Mouse (Mus musculus): ENCODE data around the gene Pbld2. TPM values are rescaled to one million over a fixed set of nuclear protein-coding genes. Genes with fewer than 3 reads are reported as not detected.

Pbld2 gene
- polyA plus RNA-seq, 1 experiment from 2014 or later, result 1.1 TPM

Other genes starting within 250 kb of the Pbld2 start
- 113 and 118 TPM in 2 replicates for gene Ccar1, start 232.0 kb upstream of the Pbld2 start, polyA plus RNA-seq (2015; fragmentation: Nextera tagmentation; extraction: Ambion mirVana)
- gene Tet1, start 115.3 kb upstream of the Pbld2 start, polyA plus RNA-seq (2015; fragmentation: Nextera tagmentation; extraction: Ambion mirVana), result 35.1 and 35.8 TPM in 2 replicates
- gene Slc25a16, start 103.7 kb upstream of the Pbld2 start, polyA plus RNA-seq (2015; fragmentation: Nextera tagmentation; extraction: Ambion mirVana), result 13.9 and 14.5 TPM in 2 replicates
- gene Dna2, start 77.3 kb upstream of the Pbld2 start, polyA plus RNA-seq (2015; fragmentation: Nextera tagmentation; extraction: Ambion mirVana), result 5.1 and 6.4 TPM in 2 replicates
- gene Rufy2, start 44.1 kb upstream of the Pbld2 start, polyA plus RNA-seq (2015; fragmentation: Nextera tagmentation; extraction: Ambion mirVana), result 52.6 and 57.0 TPM in 2 replicates
- gene Hnrnph3, start 98 bp upstream of the Pbld2 start, polyA plus RNA-seq (2015; fragmentation: Nextera tagmentation; extraction: Ambion mirVana), result 193 and 195 TPM in 2 replicates
- 1.2 and 1.6 TPM in 2 replicates for gene Pbld1, start 35.8 kb downstream of the Pbld2 start, polyA plus RNA-seq (2015; fragmentation: Nextera tagmentation; extraction: Ambion mirVana)
- gene Atoh7, start 75.3 kb downstream of the Pbld2 start, polyA plus RNA-seq (2015; fragmentation: Nextera tagmentation; extraction: Ambion mirVana), result 1.6 and 2.1 TPM in 2 replicates
- 0.17 and 0.57 TPM in 2 replicates for gene Mypn, start 179.6 kb downstream of the Pbld2 start, polyA plus RNA-seq (2015; fragmentation: Nextera tagmentation; extraction: Ambion mirVana)
- 30.0 and 33.4 TPM in 2 replicates for gene Herc4, start 219.5 kb downstream of the Pbld2 start, polyA plus RNA-seq (2015; fragmentation: Nextera tagmentation; extraction: Ambion mirVana)

All from hindbrain, embryonic 13.5 days (tissue).